Mouse (Mus musculus) lung, postnatal 0 days (tissue): Measurements from ENCODE around the gene Grik2.

Experiments
- CTCF ChIP-seq: IDR thresholded peaks from 2 replicates; pipeline ENCODE4 v1.5.1; 2016; ENCODE audit warnings: antibody characterized with exemption, mild to moderate bottlenecking
- EP300 ChIP-seq: IDR thresholded peaks from 2 replicates; pipeline ENCODE4 v1.6.1; 2016; ENCODE audit warnings: antibody characterized with exemption, mild to moderate bottlenecking, control low read depth

DNA sequence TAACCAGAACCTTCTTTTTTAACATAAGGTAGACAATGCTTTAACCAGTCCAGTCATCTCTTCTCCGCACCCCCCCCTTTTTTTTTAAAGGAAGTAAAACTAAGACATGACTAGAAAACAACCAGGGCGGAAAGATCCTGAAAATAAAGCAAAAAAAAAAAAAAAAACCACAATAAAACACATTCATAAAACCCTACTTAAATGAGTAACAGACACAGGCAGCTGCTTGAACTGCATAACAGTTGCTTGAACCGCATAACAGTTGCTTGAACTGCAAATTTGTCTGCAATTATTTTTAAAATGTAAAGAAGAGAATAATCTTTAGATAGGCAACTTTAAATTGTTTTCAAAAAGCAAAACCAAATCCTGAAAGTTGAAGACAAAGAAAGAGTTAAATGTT, 45.8 kb upstream of the Grik2 start:
- TF ChIP-seq CTCF, result no peak
- no peak for TF ChIP-seq EP300
